Mouse (Mus musculus): ENCODE data around the gene Ero1l. TPM values are rescaled to one million over a fixed set of nuclear protein-coding genes. Genes with fewer than 3 reads are reported as not detected.

The Ero1l gene
- 10 to 100 TPM; 30.4 to 34.5 TPM for total RNA-seq (2021)

DNA sequence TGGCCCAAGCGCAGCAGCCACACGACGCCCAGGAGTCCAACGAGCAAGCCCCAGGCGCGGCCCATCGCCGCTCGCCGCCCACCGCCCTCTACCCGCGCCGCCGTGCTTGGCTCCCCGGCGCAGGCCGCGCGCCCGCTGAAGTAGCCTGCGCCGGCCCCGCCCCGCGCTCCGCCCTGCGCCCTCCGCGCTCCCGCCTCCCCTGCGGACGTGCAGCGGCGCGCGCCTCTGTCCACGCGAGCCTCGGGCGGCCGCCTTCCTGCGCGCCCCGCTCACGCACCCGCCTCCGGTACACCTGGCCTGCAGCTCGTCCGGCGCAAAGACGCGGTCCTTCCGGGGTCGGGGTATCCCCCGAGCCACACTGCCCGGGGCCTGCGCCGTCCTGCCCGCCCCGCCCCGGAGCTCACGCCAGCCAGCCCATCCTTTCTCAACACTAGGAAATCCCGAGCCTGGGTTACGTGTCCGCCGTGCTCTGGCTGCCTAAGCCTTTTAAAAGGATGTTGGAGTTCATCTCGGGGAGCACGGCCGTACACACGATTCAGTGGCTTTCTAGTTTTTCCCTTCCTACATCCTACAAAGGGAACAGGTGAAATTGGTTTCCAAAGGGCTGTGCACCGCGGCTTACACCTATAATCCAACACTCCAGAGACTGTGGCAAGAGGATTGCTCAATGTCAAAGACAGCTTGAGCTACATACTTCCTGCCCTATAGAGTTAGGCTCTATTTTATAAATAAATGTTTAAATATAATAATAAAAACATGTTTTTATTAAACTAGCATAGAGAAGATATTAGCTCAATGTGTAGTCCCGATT is at the start of gene Ero1l:
Gene Ero1l (minus strand): TSS at position 346 of the 811 bp plus-strand sequence.
- DNase-seq (ENCODE audit: extremely low spot score in 1 of 2, low spot score in 1 of 2) = peak; percentile 67 to 80

DNA sequence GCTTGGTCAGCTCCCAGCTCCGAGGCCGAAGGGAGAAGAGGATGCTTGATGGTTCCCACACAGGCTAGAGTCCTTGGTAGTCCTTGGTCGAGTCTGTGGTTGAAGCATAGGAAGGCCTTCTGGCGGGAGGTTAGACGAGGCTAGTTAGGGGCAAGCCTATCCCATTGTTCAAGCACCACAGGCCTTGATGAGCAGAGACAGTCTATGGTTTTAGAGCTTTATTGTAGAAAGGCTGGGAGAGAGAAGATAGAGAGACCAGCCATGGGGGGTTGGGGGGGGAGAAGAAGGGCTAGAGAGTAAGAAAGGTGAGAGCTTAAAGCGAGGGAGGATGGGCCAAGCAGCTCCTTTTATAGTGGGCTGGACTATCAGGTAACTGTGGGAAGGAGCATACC is 46.6 kb upstream of the Ero1l start:
- DNase-seq (ENCODE audit: extremely low spot score in 1 of 2, low spot score in 1 of 2) = no peak

DNA sequence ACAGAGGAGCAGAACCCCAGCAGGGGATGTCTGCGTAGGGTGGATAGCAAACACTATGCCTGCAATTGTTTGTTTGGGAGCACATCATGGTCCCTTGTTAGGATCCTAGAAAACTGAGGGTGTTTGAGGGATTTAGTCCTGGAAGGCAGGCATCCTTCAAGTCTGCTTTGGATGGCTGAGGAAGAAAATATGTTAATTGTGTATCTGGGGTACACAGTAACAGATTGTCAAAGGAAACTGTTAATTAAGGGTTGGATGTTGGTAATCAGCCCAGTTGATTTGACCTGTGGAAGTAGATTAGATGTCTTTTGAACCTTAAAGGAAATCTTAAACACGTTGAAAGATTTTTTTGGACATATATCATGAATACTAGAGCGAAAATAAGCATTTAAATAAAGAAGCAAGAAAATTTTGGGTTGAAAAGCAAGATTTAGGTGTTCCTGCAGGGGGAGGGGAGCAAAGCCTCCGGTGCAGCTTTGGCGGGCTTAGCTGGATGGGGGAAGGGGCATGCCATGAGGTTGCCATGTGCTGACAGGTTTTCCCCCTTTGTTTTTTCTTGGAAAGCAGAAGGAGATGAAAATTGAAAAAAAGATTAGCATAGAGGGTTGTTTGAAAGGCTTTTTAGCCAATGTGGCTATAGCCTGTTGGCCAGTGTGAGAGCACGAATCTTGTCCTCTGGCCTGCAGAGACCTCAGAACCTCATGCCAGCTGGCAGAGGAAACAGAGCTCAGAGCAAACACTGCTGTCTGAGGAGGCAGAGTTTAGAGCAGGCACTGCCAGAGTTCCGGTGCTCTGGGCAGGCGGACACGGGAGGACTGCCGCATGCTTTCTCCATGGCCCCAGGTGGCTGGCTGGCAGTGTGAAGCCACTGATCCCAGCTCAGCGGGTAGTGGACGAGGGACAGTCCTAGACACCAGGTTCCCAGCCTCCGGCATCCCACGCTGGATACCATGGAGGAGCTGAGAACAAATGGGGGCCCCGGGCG is 45.9 kb upstream of the Ero1l start:
- DNase-seq (ENCODE audit: extremely low spot score in 1 of 2, low spot score in 1 of 2) = no peak

DNA sequence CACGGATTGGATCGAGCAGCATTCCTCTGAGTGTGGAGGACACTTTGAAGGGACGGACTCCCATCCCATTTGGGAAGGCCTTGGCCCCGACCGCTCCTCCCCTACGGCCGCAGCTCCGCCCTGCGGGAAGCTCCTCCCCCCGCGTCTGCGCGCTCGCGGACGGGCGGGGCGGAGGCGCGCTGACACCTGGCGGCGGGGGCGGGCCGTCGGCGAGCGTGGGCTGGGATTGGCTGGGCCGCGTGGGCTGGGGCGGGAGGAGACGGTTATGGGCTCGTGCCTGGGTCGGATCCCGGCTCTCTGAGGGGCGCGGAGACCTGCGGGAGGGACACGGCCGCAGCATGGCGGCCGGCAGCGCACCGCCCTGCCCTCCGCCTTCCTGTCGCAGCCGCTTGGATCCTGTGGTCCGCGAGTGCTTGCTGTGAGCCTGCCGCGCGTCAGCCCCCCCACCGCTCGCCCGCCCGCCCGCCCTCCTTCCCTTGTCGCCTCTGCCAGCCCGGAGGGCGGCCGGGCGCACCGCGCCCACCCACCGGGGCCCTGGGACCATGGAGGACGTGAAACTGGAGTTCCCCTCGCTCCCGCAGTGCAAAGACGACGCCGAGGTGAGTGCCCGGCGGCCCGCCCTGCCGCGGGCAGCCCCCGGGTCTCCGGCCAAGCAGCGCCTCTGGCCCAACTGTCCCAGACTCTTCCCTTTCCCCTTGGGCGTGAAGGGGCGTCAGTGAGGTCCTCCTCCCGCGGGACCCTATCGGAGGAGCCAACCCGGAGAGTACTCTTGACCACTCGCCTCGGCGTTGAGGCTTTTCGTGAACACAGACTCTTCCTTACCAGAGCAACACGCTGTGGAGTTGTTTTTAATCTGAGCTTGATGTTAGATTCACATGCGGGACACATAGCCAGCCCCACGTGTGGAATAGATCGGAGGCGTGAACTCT is 32.6 kb upstream of the Ero1l start, which contains the start of gene Styx:
Gene Styx (plus strand): TSS at position 163 of the 929 bp plus-strand sequence.
- peak; percentile 85 to 94 for DNase-seq (ENCODE audit: extremely low spot score in 1 of 2, low spot score in 1 of 2)

DNA sequence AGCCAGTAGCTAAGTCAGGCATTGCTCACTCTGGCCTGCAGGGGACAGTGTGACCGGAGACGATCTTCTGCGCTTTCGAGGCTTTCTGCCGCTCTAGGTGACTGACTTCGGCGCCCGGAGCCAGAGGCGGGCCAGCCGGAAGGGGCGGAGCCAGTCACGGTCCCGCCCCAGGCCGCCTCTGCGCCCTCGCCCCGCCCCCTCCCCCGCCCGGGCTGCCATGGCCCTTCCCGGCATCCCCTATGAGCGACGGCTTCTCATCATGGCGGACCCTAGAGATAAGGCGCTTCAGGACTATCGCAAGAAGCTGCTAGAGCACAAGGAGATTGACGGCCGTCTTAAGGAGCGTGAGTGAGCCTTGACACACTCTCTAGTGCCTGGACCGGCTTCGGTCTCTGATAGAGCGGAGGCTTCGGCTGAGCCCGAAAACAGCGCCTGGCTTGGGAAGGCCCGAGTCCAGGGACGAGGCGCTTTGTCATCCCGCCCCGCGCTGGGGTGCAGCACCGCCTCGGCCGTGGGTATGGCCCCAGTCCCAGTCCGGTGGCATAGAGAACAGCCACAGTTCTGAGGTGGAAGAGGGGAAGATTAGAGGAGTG is 11.1 kb upstream of the Ero1l start, which contains the start of gene Psmc6:
Gene Psmc6 (plus strand): TSS at position 200 of the 593 bp plus-strand sequence.
- DNase-seq (ENCODE audit: extremely low spot score in 1 of 2, low spot score in 1 of 2) = peak; percentile 72 to 74

DNA sequence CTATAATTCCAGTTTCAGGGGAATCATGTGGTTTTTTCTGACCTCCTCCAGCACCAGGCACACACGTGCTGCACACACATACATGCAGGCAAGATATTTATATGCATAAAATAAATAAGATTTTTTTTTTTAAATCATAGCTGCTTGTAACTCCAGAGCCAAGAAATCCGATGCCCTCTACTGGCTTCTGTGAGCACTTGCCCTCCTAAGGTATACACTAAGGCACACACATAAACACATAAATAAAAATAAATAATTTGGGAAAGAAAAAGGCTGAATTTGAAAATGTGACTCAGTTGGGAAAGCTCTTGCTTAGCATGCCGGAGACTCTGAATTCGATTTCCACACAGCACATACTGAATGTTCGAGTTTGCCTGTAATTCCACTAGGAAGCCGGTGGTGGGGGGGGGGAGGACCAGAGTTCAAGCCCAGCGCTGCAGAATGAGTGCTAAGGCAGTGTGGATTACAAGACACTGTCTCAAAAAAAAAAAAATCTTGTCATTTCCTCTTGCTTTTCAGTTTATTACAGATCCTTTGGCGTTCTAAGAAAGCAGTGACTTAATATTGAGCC is 10.5 kb upstream of the Ero1l start:
- no peak for DNase-seq (ENCODE audit: extremely low spot score in 1 of 2, low spot score in 1 of 2)

DNA sequence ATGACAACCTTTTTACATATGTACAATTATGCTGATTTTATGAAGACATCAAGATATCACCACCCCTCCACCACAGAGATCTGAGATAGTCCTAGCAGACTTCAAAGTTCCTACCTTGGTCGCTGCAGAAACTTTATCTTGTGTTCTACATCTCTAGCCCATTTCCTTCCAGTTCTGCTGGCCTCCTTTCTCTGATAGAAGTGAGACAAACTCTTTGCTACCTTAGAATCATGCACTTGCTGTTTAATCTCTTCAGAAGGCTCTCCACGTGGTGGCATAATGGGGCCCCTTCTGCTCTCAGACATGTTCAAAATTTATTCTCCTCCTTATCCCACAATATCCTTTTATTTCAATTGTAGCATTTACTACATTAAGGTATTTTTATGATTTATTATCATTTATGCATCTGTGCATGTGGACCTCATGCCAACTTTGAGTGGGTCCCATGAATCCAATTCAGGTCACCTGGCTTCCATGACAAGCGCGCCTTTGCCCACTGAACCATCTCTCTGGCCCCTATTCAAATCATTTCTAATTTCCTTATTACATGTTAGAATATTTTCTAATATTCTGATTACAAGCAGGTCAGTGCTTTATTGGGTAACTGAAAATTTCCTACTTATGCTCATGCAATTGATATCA is 9.6 kb upstream of the Ero1l start:
- no peak for DNase-seq (ENCODE audit: extremely low spot score in 1 of 2, low spot score in 1 of 2)

DNA sequence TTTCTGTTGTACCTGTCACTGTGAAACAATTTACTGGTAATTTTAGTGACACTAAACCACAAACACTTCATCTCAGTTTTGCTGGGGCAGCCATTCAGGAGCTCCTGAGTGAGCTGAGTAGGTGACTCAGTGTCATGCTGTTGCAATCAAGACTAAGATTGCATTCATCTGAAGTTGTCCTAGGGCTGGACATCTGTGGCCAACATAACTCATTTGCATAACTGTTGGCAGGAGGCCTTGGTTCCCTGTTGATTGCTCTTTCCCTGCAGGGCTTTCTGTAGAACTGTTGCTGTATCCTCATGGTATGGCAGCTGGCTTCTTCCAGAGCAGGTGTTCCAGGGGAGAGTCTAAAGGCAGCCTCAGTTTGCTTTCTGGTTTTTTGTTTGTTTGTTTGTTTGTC is 6.9 kb upstream of the Ero1l start:
- DNase-seq (ENCODE audit: extremely low spot score in 1 of 2, low spot score in 1 of 2) = no peak

DNA sequence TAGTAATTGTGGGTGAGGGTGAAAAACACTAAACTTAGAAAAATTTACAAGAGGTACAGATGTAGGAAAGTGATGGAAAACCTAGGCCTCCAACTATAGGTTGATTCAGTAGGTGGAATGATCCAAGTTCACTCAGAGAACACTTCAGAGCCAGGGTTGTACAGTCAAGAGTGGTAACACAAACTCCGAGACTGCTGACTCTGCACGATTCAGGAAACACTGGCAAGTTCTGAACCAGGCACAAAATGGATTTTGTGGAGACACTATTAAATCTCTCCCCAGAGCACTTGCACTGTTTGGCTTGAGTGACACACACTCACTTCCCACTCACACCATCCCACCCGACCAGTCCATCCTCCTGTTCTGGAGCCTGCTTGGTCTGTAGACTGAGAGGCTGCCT is 4.7 kb upstream of the Ero1l start:
- no peak for DNase-seq (ENCODE audit: extremely low spot score in 1 of 2, low spot score in 1 of 2)

DNA sequence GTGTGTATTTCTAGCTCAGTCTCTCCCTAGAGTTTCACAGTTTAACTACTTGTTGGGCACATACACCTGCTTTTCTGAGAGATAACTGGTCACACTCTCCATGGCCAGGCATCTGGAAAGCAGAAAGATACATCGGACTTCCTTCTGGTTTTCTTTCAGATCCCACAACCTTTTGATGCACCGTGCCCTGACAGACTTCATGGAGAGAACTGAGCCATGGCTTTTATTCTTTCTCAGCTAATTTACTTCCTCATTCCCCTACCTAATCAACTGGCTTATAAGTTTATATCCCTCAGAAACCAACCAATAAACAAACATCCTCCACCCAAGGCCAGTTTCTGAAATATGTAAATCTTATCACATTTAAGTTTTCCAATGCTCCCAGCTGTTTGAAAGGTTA is 3.9 kb upstream of the Ero1l start:
- no peak for DNase-seq (ENCODE audit: extremely low spot score in 1 of 2, low spot score in 1 of 2)

DNA sequence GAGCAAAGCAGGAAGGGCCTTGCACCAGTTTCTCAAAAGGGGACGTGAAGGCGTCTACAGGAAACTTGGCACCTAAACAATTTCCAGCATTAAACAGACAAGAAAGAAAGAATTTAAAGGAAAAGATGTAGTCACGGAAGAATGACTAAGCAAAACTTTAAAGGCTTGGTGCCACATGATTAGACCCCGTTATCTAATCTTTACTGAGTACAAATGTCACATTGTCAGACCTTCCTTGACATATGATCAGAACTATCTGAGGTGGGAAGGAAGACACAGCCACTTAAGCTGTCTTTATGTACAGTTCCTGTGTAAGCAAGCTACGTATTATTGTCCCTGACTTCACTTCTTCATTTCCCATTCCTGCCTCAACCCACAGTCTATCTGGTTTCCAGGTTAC is 3.1 kb upstream of the Ero1l start:
- no peak for DNase-seq (ENCODE audit: extremely low spot score in 1 of 2, low spot score in 1 of 2)

DNA sequence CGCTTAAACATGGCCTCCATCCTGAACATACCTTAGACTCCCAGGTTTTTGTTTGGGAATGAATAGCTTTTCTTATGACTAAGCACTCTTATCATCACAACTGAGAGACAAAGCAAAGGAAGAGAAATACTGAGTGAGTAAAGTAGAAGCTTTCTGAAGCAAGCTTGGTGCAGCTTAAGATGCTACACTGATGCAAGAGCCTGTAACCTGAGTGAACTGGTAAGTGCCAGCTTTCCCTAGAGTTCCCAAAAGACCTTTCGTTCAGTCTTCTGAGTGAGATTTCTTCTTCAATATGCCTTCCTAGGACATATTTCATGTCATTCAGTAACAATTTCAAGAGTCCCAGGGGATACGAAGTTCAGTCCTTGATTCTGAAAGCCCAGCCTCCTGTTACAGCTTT is 2.5 kb upstream of the Ero1l start:
- DNase-seq (ENCODE audit: extremely low spot score in 1 of 2, low spot score in 1 of 2) = no peak

DNA sequence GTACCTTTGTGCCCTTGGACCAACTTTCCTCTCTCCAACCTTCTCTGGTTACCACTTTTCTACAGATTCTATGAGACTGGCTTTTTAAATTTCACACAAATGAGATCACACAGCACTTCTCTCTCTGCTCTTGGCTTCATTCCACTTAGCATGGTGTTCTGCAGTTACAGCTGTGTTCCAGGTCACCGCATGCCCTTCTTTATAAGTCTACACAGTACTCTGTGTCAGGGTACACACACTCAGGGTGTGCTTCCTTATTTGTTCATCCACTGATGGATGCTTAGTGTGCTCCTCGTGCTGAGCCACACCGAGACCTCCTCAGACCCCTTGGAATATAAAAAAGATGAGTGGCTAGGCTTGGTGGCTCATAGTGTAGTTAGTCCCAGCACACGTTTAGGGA is 1.5 kb upstream of the Ero1l start:
- no peak for DNase-seq (ENCODE audit: extremely low spot score in 1 of 2, low spot score in 1 of 2)

DNA sequence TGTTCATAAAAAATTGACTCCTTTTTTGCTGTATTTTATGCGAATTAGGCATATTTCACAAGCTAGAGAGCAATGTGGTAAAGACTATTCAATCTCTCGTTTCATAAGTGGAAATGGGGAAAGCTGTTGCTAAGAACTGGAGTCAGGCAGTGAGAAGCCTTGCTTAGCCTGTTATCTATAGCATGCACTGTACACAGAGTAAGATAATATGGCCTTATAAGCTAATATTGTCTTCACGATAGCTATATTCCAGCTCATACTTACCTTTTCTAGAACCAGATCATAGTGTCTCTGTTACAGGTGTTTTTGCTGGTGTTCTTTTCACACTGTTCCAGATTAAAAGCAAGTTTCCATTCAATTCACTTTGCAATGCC is 653 bp upstream of the Ero1l start:
- no peak for DNase-seq (ENCODE audit: extremely low spot score in 1 of 2, low spot score in 1 of 2)

DNA sequence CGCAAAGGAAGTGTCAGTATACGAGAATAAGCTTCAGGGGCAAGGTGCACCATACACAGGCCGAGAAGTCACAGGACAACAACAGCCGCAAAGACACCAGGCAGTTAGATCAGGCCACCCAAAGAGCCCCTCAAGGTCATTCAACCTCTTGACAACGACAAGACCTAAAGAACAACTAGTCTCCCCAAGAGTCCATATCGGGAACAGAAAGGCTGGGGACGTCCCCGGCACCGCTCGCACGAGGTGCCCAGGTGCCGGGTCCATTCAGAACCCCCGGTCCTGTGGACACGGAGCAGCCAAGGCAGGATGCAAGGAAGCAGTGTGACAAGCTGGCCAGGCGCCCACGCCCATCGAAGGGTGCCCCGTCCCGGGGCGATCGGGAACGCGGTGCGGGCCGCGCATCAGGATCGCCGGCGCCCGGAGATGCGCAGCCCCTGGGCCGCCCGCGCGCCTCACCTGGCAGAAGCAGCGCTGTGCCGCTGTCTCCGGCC is 605 bp downstream of the Ero1l start:
- DNase-seq (ENCODE audit: extremely low spot score in 1 of 2, low spot score in 1 of 2) = no peak

DNA sequence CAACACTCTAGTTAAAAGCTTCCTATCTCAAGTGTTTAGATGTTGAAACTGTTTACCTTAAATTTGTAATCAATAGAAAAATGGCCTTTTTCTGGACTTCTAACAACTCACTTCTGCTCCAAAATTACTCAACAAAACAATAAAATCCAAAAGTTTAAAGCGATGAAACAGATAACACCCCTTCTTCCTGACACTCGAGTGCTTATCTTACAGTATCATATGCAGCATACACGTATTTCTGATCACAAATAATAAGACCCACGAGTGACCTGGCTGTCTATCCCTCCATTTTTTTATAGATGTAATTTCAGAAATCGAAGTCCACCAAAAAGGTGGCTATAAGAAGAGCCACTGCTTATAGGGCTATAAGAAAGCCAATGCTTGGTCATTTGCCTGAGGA is 1.6 kb downstream of the Ero1l start:
- no peak for DNase-seq (ENCODE audit: extremely low spot score in 1 of 2, low spot score in 1 of 2)

DNA sequence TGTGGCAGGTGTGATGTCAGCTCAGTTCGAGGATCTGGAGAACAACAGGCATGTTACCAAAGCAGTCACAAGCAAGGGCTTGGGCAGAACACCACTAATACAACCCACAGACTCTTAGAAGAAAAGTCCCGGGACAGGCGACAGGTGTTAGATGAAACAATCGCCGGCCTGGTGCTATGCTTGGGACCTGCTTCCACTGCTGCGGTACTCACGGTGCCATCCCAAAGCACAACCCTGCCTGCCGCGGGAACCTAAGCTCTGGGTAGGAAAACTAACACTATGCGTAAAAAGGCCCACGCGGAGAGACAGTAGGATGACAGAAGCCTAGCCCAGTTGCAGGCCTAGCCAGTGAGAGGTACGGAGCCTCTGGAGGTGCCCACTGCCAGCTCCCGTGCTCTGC is 8.5 kb downstream of the Ero1l start:
- DNase-seq (ENCODE audit: extremely low spot score in 1 of 2, low spot score in 1 of 2) = no peak

DNA sequence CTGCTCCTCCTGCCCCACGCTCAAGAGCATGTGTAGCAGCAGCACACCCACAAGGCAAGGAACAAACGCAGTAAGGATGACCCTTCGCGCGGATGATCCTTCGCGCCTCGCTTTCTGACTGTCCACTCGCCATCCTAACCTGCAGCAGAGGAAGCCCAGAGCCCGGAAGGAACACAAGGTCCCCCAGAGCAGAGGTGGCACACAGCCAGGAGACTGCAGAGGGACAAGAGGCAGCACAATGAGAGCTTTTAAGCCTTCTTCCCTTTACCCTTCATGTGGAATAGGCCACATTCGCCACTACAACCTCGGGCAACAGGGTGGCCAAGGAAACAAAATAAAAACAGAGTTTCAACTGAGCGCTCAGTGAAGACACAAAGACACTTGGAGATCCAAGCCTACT is 8.9 kb downstream of the Ero1l start:
- peak in 1 of 2 experiments; percentile 13 for DNase-seq (ENCODE audit: extremely low spot score in 1 of 2, low spot score in 1 of 2)

Measured in layer of hippocampus, postnatal 25 days (tissue).